Comparison of ENCODE assay signal across 9 mouse cellular contexts in genomic region chr8:124066325-124067058, GRCm38 (mm10). TPM values are rescaled to one million over a fixed set of nuclear protein-coding genes. Genes with fewer than 3 reads are reported as not detected.
DNase-seq lines count a peak whose midpoint lies in the region; ATAC-seq lines count a peak whose summit lies in the region.
"Had no signal": no experiment of that assay in that cellular context is flagged by ENCODE, and none has a peak within 500 bp of the region (broad histone marks: within the 10 kb centered on the region; RNA-seq: fewer than 3 reads in every experiment).

No protein-coding gene starts in this region.

- DNase-seq in A20 (ENCODE audit: low read depth, low spot score), result peak; percentile 43
- DNase-seq in embryonic facial prominence, embryonic 14.5 days (ENCODE audit: low spot score), result peak; percentile 79
- DNase-seq in heart, postnatal 25 days (ENCODE audit: low spot score), result peak; percentile 48
- no peak for DNase-seq in spleen, adult 18-20 months
- DNase-seq in liver, result no peak
- no peak for DNase-seq in frontal cortex, postnatal 10 days (ENCODE audit: low spot score in 2 of 2)
- no peak for DNase-seq in cerebellum, postnatal 10 days

- peak; percentile 80 for ATAC-seq in embryonic facial prominence, embryonic 14.5 days (ENCODE audit: low read depth)

- peak overlapping the region; percentile 49 for H3K27ac ChIP-seq in embryonic facial prominence, embryonic 14.5 days (replicated peaks; ENCODE audit: low read depth, low read length)
- H3K27ac ChIP-seq: neural tube, embryonic 13.5 days had no signal

- H3K4me3 ChIP-seq in embryonic facial prominence, embryonic 14.5 days (ENCODE audit: low read depth, low read length), result no peak overlapping the region
- peak overlapping the region; percentile 72 for H3K4me3 ChIP-seq in megakaryocyte, embryonic 14.5 days (replicated peaks)
- H3K4me3 ChIP-seq: neural tube, embryonic 13.5 days had no signal

- no peak overlapping the region for H3K4me2 ChIP-seq in embryonic facial prominence, embryonic 14.5 days (ENCODE audit: low read depth, low read length)
- H3K4me2 ChIP-seq: neural tube, embryonic 13.5 days had no signal

- no peaks in the 10 kb centered on the region for H3K27me3 ChIP-seq in embryonic facial prominence, embryonic 14.5 days (replicated peaks; ENCODE audit: control insufficient read depth, insufficient read depth, low read length)
- peaks cover 2% of the 10 kb centered on the region for H3K27me3 ChIP-seq in megakaryocyte, embryonic 14.5 days (replicated peaks)
- H3K27me3 ChIP-seq: neural tube, embryonic 13.5 days had no signal

- H3K9ac ChIP-seq in embryonic facial prominence, embryonic 14.5 days (ENCODE audit: low read depth, low read length), result no peak overlapping the region
- H3K9ac ChIP-seq: neural tube, embryonic 13.5 days had no signal

- H3K36me3 ChIP-seq in embryonic facial prominence, embryonic 14.5 days (ENCODE audit: control insufficient read depth, insufficient read depth, low read length), result no peaks in the 10 kb centered on the region
- H3K36me3 ChIP-seq in megakaryocyte, embryonic 14.5 days (replicated peaks; ENCODE audit: low read length), result no peaks in the 10 kb centered on the region
- H3K36me3 ChIP-seq: neural tube, embryonic 13.5 days had no signal

- intact Hi-C loops in heart, postnatal 25 days (cut with DNase I), result loop anchor here (5.0 kb wide), 2 partner anchors 166 to 216 kb away; partner anchors contain the start of gene Galnt2

- WGBS in embryonic facial prominence, embryonic 14.5 days, result 41% methylated on average over 4 of the region's 4 CpGs

- H3K9me3 ChIP-seq in embryonic facial prominence, embryonic 14.5 days (ENCODE audit: control insufficient read depth, low read length), result no peaks in the 10 kb centered on the region
- 0 out of 2 replicates have a peak, but pooled peaks cover 3% of the 10 kb centered on the region for H3K9me3 ChIP-seq in megakaryocyte, embryonic 14.5 days
- H3K9me3 ChIP-seq: neural tube, embryonic 13.5 days had no signal

- peaks cover 24% of the 10 kb centered on the region for H3K4me1 ChIP-seq in embryonic facial prominence, embryonic 14.5 days (ENCODE audit: control insufficient read depth, insufficient read depth, low read length)
- peaks cover 73% of the 10 kb centered on the region for H3K4me1 ChIP-seq in megakaryocyte, embryonic 14.5 days

RNA-seq across cellular contexts. Expression of gene Urb2, which starts 45.2 kb away (rescaled TPM):
- 5.6 and 5.8 TPM in 2 replicates for polyA plus RNA-seq in embryonic facial prominence, embryonic 14.5 days (2014; fragmentation: Nextera tagmentation; extraction: Ambion mirVana)
- 1 to 10 TPM; 5.4 to 6.1 TPM for total RNA-seq in heart, postnatal 25 days (2021)
- polyA plus RNA-seq in megakaryocyte, embryonic 14.5 days (2012; ENCODE audit: insufficient read depth, low replicate concordance), result 0.37 and 0.92 TPM in 2 replicates

RNA-seq across cellular contexts. Expression of gene Taf5l, which starts 45.3 kb away (rescaled TPM):
- 36.1 and 42.2 TPM in 2 replicates for polyA plus RNA-seq in embryonic facial prominence, embryonic 14.5 days (2014; fragmentation: Nextera tagmentation; extraction: Ambion mirVana)
- 10 to 100 TPM; 15.0 TPM for total RNA-seq in heart, postnatal 25 days (2021)
- 2.3 and 8.0 TPM in 2 replicates for polyA plus RNA-seq in megakaryocyte, embryonic 14.5 days (2012; ENCODE audit: insufficient read depth, low replicate concordance)

Comparison
In these comparisons a context has a peak if more than half of its experiments do, and no peak if none do; other contexts are left out.
1. DNase-seq: peak in A20 (single experiment), embryonic facial prominence, embryonic 14.5 days (single experiment) and heart, postnatal 25 days (single experiment); none in spleen, adult 18-20 months (0 of 2), liver (single experiment), frontal cortex, postnatal 10 days (0 of 2) and cerebellum, postnatal 10 days (0 of 2).